Mouse (Mus musculus) gastrocnemius, adult 2 months (tissue): ENCODE results near the gene Lgalsl. TPM values are rescaled to one million over a fixed set of nuclear protein-coding genes. Genes with fewer than 3 reads are reported as not detected.

Source experiments
- DNase-seq: peaks from one replicate; pipeline ENCODE4 v3.0.0; 2022
- H3K27ac ChIP-seq: fragments of 200-600 bp; 2 replicates; pipeline ENCODE4 v1.8.1; 2022; ENCODE audit warnings: mild to moderate bottlenecking
- H3K4me3 ChIP-seq: fragments of 200-600 bp; 2 replicates; pipeline ENCODE4 v1.8.1; 2022; ENCODE audit warnings: mild to moderate bottlenecking, moderate library complexity
- CTCF ChIP-seq: fragments of 200-600 bp; IDR thresholded peaks from 2 replicates; pipeline ENCODE4 v1.8.1; 2022; ENCODE audit warnings: antibody characterized with exemption, mild to moderate bottlenecking, moderate library complexity
- intact Hi-C: fragments of 180-260 bp; cut with DNase I; formaldehyde crosslinking; loops from one replicate; pipeline ENCODE4 v1.15.1; 2025
- total RNA-seq, 2 experiments: library from RNA; stranded (reverse); gene quantifications; 2 replicates each; pipeline ENCODE4 v1.2.3; 2021

Lgalsl gene
- total RNA-seq, 2 experiments from 2014 or later = 72.0 to 79.2 TPM

- no peak for TF ChIP-seq CTCF
- Histone ChIP-seq H3K27ac (peak overlapping the region; percentile 92), H3K4me3 (peak overlapping the region; percentile 67)
- peak; percentile 90 for DNase-seq
- intact Hi-C loops = loop anchor here (1.0 to 10.0 kb wide), 2 partner anchors 28 to 224 kb away; partner anchors contain the start of gene Lgalsl
These were observed 28.2 kb upstream of the Lgalsl start for GRCm38 (mm10) chr11:20858921-20859668.

GRCm38 (mm10) chr11:20857921-20858320, 27.1 kb upstream of the Lgalsl start:
- DNase-seq = no peak
- peak overlapping the region; percentile 92 for H3K27ac ChIP-seq
- intact Hi-C loops = loop anchor here (1.0 to 10.0 kb wide), 2 partner anchors 27 to 223 kb away; partner anchors contain the start of gene Lgalsl
- H3K4me3 ChIP-seq = no peak overlapping the region
- TF ChIP-seq CTCF = no peak

- no peak for DNase-seq
- Histone ChIP-seq H3K4me3 (no peak overlapping the region), H3K27ac (no peak overlapping the region)
- TF ChIP-seq CTCF = no peak
- intact Hi-C loops = loop anchor here (10.0 kb wide), 1 partner anchor 219 kb away; no protein-coding TSS in a partner anchor
These were observed 23.3 kb upstream of the Lgalsl start for GRCm38 (mm10) chr11:20854032-20854741.

GRCm38 (mm10) chr11:20850196-20850595, 19.3 kb upstream of the Lgalsl start:
- H3K4me3 ChIP-seq = no peak overlapping the region
- intact Hi-C loops = loop anchor here (10.0 kb wide), 1 partner anchor 215 kb away; no protein-coding TSS in a partner anchor
- peak overlapping the region; percentile 51 for H3K27ac ChIP-seq
- TF ChIP-seq CTCF = no peak
- DNase-seq = no peak

DNA sequence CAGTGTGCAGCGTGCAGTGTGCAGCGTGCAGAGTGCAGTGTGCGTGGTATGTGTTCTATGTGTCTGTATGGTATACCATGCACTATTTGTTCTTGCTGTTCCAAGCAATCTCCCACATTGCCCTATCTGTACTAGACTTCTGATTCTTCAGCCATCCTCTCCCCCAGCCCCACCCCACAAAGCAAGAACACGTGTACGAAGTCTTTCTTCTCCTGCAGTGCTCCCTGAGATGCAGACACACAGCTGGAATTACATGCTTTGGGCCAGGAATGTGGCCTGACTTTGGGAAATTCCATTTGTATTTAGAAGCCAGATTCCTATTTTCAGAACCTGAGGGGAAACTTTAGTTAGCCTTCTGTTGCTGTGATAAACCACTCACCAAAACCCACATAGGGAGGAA, 18.5 kb upstream of the Lgalsl start:
- peak overlapping the region; percentile 51 for H3K27ac ChIP-seq
- TF ChIP-seq CTCF = no peak
- H3K4me3 ChIP-seq = no peak overlapping the region
- DNase-seq = no peak
- intact Hi-C loops = no loop called here

DNA sequence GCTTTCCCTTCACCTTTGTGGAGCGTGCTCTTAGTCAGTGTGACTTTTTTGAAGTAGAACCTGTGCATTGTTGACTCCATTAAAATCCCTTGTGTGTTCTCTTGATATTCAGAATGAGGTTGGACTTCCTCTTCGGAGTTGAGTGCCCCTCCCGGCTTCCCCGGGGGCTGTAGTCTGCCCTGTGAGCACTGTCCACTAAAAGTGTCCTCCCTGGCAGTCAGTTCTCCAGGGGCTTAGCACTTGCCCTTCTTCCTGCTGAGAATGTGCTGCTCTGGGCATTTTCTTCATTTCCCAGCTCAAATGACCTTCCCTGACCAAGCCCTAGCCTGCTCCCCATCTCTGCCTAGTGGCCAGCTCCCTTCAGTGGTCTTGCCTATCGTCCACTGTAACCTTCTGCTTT, 6.5 kb upstream of the Lgalsl start:
- TF ChIP-seq CTCF = no peak
- intact Hi-C loops = loop anchor here (10.0 kb wide), 1 partner anchor 93 kb away; the partner anchor contains the start of gene Aftph
- no peak for DNase-seq
- Histone ChIP-seq H3K27ac (no peak overlapping the region), H3K4me3 (no peak overlapping the region)

- no peak for DNase-seq
- H3K27ac ChIP-seq = peak overlapping the region; percentile 96
- TF ChIP-seq CTCF = no peak
- intact Hi-C loops = loop anchor here (1.0 to 10.0 kb wide), 2 partner anchors 27 to 87 kb away; partner anchors contain the start of gene Aftph
- peak overlapping the region; percentile 98 for H3K4me3 ChIP-seq
These were observed 813 bp upstream of the Lgalsl start for GRCm38 (mm10) chr11:20831600-20832137.

DNA sequence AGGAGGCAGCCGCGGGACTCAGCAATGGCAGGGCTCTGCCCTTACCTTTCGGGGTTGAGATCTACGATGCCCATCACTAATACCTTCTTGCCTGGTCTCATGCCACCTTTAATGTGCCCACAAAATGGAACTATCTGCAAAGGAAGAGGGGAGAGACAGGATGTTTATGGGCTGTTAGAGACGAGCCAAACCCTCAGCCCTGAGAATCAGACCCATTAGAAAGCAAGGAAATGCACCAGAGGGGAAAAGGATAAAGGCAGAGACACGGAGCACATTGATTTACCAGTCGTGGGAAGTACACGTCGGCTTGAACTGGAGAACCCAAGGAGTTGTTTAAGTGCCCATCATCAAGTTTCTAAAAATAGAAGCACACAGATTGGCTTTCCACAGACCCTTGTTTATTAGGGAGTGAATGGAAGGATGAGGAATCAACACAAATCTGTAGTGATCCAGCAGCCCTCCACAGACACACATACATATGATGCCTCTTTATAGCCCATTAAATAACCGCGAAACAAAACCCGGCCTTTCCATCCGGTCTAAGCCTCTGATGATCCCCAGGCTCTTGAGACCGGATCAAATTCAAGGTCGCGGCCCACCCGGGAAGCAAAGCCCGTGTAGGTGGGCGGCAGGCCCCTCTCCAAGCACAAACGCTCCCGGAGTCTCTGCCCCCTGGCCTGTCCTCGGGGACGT, 717 bp downstream of the Lgalsl start:
- H3K27ac ChIP-seq = peak overlapping the region; percentile 96
- TF ChIP-seq CTCF = no peak

GRCm38 (mm10) chr11:20829056-20829686, 1.7 kb downstream of the Lgalsl start:
- TF ChIP-seq CTCF = no peak
- peak overlapping the region; percentile 98 for H3K4me3 ChIP-seq
- H3K27ac ChIP-seq = peak overlapping the region; percentile 96
- peak; percentile 29 for DNase-seq
- intact Hi-C loops = no loop called here

More for the DNA sequence above, 717 bp downstream of the Lgalsl start:
- H3K4me3 ChIP-seq = peak overlapping the region; percentile 98
- intact Hi-C loops = loop anchor here (10.0 kb wide), 1 partner anchor 85 kb away; the partner anchor contains the start of gene Aftph
- DNase-seq = peak; percentile 38

DNA sequence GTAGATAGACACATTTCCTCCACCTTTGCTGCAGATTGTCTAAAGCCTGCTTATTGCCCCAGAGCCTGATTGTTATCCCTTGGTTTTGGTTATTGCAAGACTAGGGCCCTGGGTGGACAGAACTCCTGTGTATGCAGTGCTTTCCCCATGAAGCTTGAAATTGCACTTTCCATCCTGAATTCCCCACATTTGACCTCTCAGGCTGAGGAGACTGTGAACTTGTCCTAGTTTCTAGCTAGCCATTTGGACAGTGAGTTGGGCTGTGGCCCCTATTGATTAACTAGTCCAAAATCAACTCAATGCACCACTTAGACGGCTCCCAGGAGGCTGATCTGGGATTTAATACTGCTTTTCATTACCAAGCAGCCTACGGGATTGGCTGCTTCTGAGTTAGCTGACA, 6.9 kb downstream of the Lgalsl start:
- TF ChIP-seq CTCF = no peak
- H3K4me3 ChIP-seq = no peak overlapping the region
- intact Hi-C loops = no loop called here
- no peak for DNase-seq
- H3K27ac ChIP-seq = no peak overlapping the region

DNA sequence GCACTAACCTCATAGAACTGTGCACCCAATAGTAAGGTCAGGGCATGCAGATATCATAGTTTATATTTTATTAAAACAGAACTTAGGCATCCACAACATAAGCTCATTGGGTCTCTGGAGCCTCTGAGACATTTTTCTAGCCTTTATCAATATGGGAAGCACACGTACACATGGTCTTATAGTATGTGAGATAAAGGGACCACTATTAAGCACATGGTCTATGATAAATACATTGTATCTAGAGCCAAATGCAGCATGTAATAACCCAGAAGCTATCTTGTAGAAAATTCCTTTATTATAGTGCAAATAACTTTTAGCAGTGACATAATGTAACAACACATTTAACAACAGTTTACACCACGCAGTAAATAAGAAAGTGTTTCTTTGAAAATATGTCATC, 7.6 kb downstream of the Lgalsl start:
- TF ChIP-seq CTCF = no peak
- intact Hi-C loops = no loop called here
- DNase-seq = no peak
- H3K27ac ChIP-seq = no peak overlapping the region
- H3K4me3 ChIP-seq = no peak overlapping the region

- H3K4me3 ChIP-seq = no peak overlapping the region
- no peak for DNase-seq
- intact Hi-C loops = no loop called here
- TF ChIP-seq CTCF = no peak
- H3K27ac ChIP-seq = no peak overlapping the region
These were observed 9.5 kb downstream of the Lgalsl start for GRCm38 (mm10) chr11:20821351-20821750.
